Mouse (Mus musculus): ENCODE measurements around the gene Olfr1042. TPM values are rescaled to one million over a fixed set of nuclear protein-coding genes. Genes with fewer than 3 reads are reported as not detected.

Olfr1042 gene
- 0.08 TPM in 1 of 2 replicates, not detected in the other for polyA plus RNA-seq (2015; fragmentation: Nextera tagmentation; extraction: Ambion mirVana)

GRCm38 (mm10) chr2:86161738-86162137 is at the start of gene Olfr1042:
Gene Olfr1042 (minus strand): TSS chr2:86161838.

GRCm38 (mm10) chr2:86202909-86203308 is 41.3 kb upstream of the Olfr1042 start, which contains the start of gene Olfr1045:
Gene Olfr1045 (minus strand): TSS chr2:86203009.

GRCm38 (mm10) chr2:86185583-86185982 is 23.9 kb upstream of the Olfr1042 start, which contains the start of gene Olfr52:
Gene Olfr52 (minus strand): TSS chr2:86185683.

GRCm38 (mm10) chr2:86177720-86178119 is 16.1 kb upstream of the Olfr1042 start, which contains the start of gene Olfr1044:
Gene Olfr1044 (minus strand): TSS chr2:86177820.

GRCm38 (mm10) chr2:86167422-86167821 is 5.8 kb upstream of the Olfr1042 start, which contains the start of gene Olfr1043:
Gene Olfr1043 (minus strand): TSS chr2:86167522.

GRCm38 (mm10) chr2:86146632-86147031 is 15.0 kb downstream of the Olfr1042 start, which contains the start of gene Olfr1040:
Gene Olfr1040 (minus strand): TSS chr2:86146732.

GRCm38 (mm10) chr2:86135828-86136227 is 25.8 kb downstream of the Olfr1042 start, which contains the start of gene Olfr1039:
Gene Olfr1039 (minus strand): TSS chr2:86135928.

Other genes with a start within 250 kb of the Olfr1042 start
- 0.13 TPM in 1 of 2 replicates, not detected in the other for gene Olfr1025-ps1, start 246.6 kb downstream of the Olfr1042 start, polyA plus RNA-seq (2015; fragmentation: Nextera tagmentation; extraction: Ambion mirVana)
- gene Olfr1026, start 240.3 kb downstream of the Olfr1042 start, polyA plus RNA-seq (2015; fragmentation: Nextera tagmentation; extraction: Ambion mirVana), result not detected in 2 replicates
- not detected in 2 replicates for gene Olfr1028, start 211.4 kb downstream of the Olfr1042 start, polyA plus RNA-seq (2015; fragmentation: Nextera tagmentation; extraction: Ambion mirVana)
- not detected in 2 replicates for gene Olfr1029, start 187.9 kb downstream of the Olfr1042 start, polyA plus RNA-seq (2015; fragmentation: Nextera tagmentation; extraction: Ambion mirVana)
- not detected in 2 replicates for gene Olfr1030, start 182.6 kb downstream of the Olfr1042 start, polyA plus RNA-seq (2015; fragmentation: Nextera tagmentation; extraction: Ambion mirVana)
- gene Olfr1031, start 171.5 kb downstream of the Olfr1042 start, polyA plus RNA-seq (2015; fragmentation: Nextera tagmentation; extraction: Ambion mirVana), result not detected in 2 replicates
- not detected in 2 replicates for gene Olfr1032, start 156.3 kb downstream of the Olfr1042 start, polyA plus RNA-seq (2015; fragmentation: Nextera tagmentation; extraction: Ambion mirVana)
- gene Olfr1033, start 141.2 kb downstream of the Olfr1042 start, polyA plus RNA-seq (2015; fragmentation: Nextera tagmentation; extraction: Ambion mirVana), result 6.6 and 7.4 TPM in 2 replicates
- 0.05 and 0.08 TPM in 2 replicates for gene Olfr1034, start 116.0 kb downstream of the Olfr1042 start, polyA plus RNA-seq (2015; fragmentation: Nextera tagmentation; extraction: Ambion mirVana)
- gene Olfr1036, start 87.8 kb downstream of the Olfr1042 start, polyA plus RNA-seq (2015; fragmentation: Nextera tagmentation; extraction: Ambion mirVana), result not detected in 2 replicates
- gene Olfr1037, start 74.5 kb downstream of the Olfr1042 start, polyA plus RNA-seq (2015; fragmentation: Nextera tagmentation; extraction: Ambion mirVana), result not detected in 2 replicates
- gene Olfr1039, start 25.9 kb downstream of the Olfr1042 start, polyA plus RNA-seq (2015; fragmentation: Nextera tagmentation; extraction: Ambion mirVana), result not detected in 2 replicates
- gene Olfr1040, start 15.1 kb downstream of the Olfr1042 start, polyA plus RNA-seq (2015; fragmentation: Nextera tagmentation; extraction: Ambion mirVana), result not detected in 2 replicates
- gene Olfr1043, start 5.7 kb upstream of the Olfr1042 start, polyA plus RNA-seq (2015; fragmentation: Nextera tagmentation; extraction: Ambion mirVana), result not detected in 2 replicates
- not detected in 2 replicates for gene Olfr1044, start 16.0 kb upstream of the Olfr1042 start, polyA plus RNA-seq (2015; fragmentation: Nextera tagmentation; extraction: Ambion mirVana)
- not detected in 2 replicates for gene Olfr52, start 23.8 kb upstream of the Olfr1042 start, polyA plus RNA-seq (2015; fragmentation: Nextera tagmentation; extraction: Ambion mirVana)
- not detected in 2 replicates for gene Olfr1045, start 41.2 kb upstream of the Olfr1042 start, polyA plus RNA-seq (2015; fragmentation: Nextera tagmentation; extraction: Ambion mirVana)
- not detected in 2 replicates for gene Olfr1046, start 57.5 kb upstream of the Olfr1042 start, polyA plus RNA-seq (2015; fragmentation: Nextera tagmentation; extraction: Ambion mirVana)
- gene Olfr1047, start 69.6 kb upstream of the Olfr1042 start, polyA plus RNA-seq (2015; fragmentation: Nextera tagmentation; extraction: Ambion mirVana), result not detected in 2 replicates
- gene Olfr1048, start 78.5 kb upstream of the Olfr1042 start, polyA plus RNA-seq (2015; fragmentation: Nextera tagmentation; extraction: Ambion mirVana), result not detected in 2 replicates
- gene Olfr1049, start 96.5 kb upstream of the Olfr1042 start, polyA plus RNA-seq (2015; fragmentation: Nextera tagmentation; extraction: Ambion mirVana), result not detected in 2 replicates
- not detected in 2 replicates for gene Olfr1051, start 117.2 kb upstream of the Olfr1042 start, polyA plus RNA-seq (2015; fragmentation: Nextera tagmentation; extraction: Ambion mirVana)
- gene Olfr1052, start 130.6 kb upstream of the Olfr1042 start, polyA plus RNA-seq (2015; fragmentation: Nextera tagmentation; extraction: Ambion mirVana), result not detected in 2 replicates
- gene Olfr1053, start 153.4 kb upstream of the Olfr1042 start, polyA plus RNA-seq (2015; fragmentation: Nextera tagmentation; extraction: Ambion mirVana), result not detected in 2 replicates
- not detected in 2 replicates for gene Olfr1054, start 173.6 kb upstream of the Olfr1042 start, polyA plus RNA-seq (2015; fragmentation: Nextera tagmentation; extraction: Ambion mirVana)
- gene Olfr1055, start 188.4 kb upstream of the Olfr1042 start, polyA plus RNA-seq (2015; fragmentation: Nextera tagmentation; extraction: Ambion mirVana), result not detected in 2 replicates
- not detected in 2 replicates for gene Olfr1056, start 200.6 kb upstream of the Olfr1042 start, polyA plus RNA-seq (2015; fragmentation: Nextera tagmentation; extraction: Ambion mirVana)
- gene Olfr1057, start 216.6 kb upstream of the Olfr1042 start, polyA plus RNA-seq (2015; fragmentation: Nextera tagmentation; extraction: Ambion mirVana), result not detected in 2 replicates
- not detected in 2 replicates for gene Olfr1058, start 226.7 kb upstream of the Olfr1042 start, polyA plus RNA-seq (2015; fragmentation: Nextera tagmentation; extraction: Ambion mirVana)

Measured in adrenal gland, postnatal 0 days (tissue).